In genomic region chr13:94029147-94029546, GRCm38 (mm10) we compare ENCODE assay signal across 28 mouse cellular contexts. TPM values are rescaled to one million over a fixed set of nuclear protein-coding genes. Genes with fewer than 3 reads are reported as not detected.
DNase-seq lines count a peak whose midpoint lies in the region; ATAC-seq lines count a peak whose summit lies in the region.
"Had no signal": no experiment of that assay in that cellular context is flagged by ENCODE, and none has a peak within 500 bp of the region (broad histone marks: within the 10 kb centered on the region; RNA-seq: fewer than 3 reads in every experiment).

No protein-coding gene starts in this region.

- H3K4me2 ChIP-seq in kidney, embryonic 15.5 days = no peak overlapping the region
- no peak overlapping the region for H3K4me2 ChIP-seq in limb, embryonic 15.5 days
- no peak overlapping the region for H3K4me2 ChIP-seq in embryonic facial prominence, embryonic 13.5 days
- H3K4me2 ChIP-seq: forebrain, embryonic 13.5 days; heart, embryonic 12.5 days; heart, embryonic 15.5 days; hindbrain, embryonic 13.5 days had no signal

- H3K27ac ChIP-seq in kidney, embryonic 15.5 days = peak overlapping the region; percentile 38; the same call in 1 of the 2 replicates
- H3K27ac ChIP-seq in limb, embryonic 15.5 days = peak overlapping the region; percentile 59
- H3K27ac ChIP-seq in limb, embryonic 10.5 days = no peak overlapping the region
- H3K27ac ChIP-seq in embryonic facial prominence, embryonic 13.5 days = peak overlapping the region; percentile 80
- H3K27ac ChIP-seq: forebrain, embryonic 10.5 days; forebrain, embryonic 13.5 days; heart, embryonic 15.5 days; hindbrain, embryonic 10.5 days; hindbrain, embryonic 13.5 days had no signal

- no peaks in the 10 kb centered on the region for H3K36me3 ChIP-seq in kidney, embryonic 15.5 days
- H3K36me3 ChIP-seq in limb, embryonic 15.5 days = no peaks in the 10 kb centered on the region
- H3K36me3 ChIP-seq in limb, embryonic 10.5 days = no peaks in the 10 kb centered on the region
- no peaks in the 10 kb centered on the region for H3K36me3 ChIP-seq in embryonic facial prominence, embryonic 13.5 days
- H3K36me3 ChIP-seq: forebrain, embryonic 10.5 days; heart, embryonic 12.5 days; heart, embryonic 15.5 days; hindbrain, embryonic 10.5 days; hindbrain, embryonic 13.5 days had no signal

- no peak; the same call in 1 of the 2 replicates for ATAC-seq in kidney, embryonic 15.5 days (replicated peaks; ENCODE audit: low FRiP score)
- no peak for ATAC-seq in limb, embryonic 15.5 days (ENCODE audit: insufficient number of reproducible peaks, low FRiP score, low TSS enrichment, low read depth)
- no peak for ATAC-seq in embryonic facial prominence, embryonic 13.5 days (ENCODE audit: insufficient number of reproducible peaks, insufficient read depth, low FRiP score, low TSS enrichment, low read depth)
- no peak for ATAC-seq in inflammation-experienced regulatory T-cells, adult 6 months
- ATAC-seq: CD4-positive, CD25-positive, alpha-beta regulatory T cell, adult 4 months; forebrain, embryonic 13.5 days; forebrain, embryonic 16.5 days; hindbrain, embryonic 16.5 days; intestine, embryonic 16.5 days had no signal

- 65% methylated on average over 10 of the region's 10 CpGs for WGBS in kidney, embryonic 15.5 days
- WGBS in limb, embryonic 15.5 days = 44% methylated on average over 10 of the region's 10 CpGs
- 89% methylated on average over 10 of the region's 10 CpGs for WGBS in limb, embryonic 10.5 days
- 40% methylated on average over 10 of the region's 10 CpGs for WGBS in embryonic facial prominence, embryonic 13.5 days

- H3K9ac ChIP-seq in kidney, embryonic 15.5 days = no peak overlapping the region
- no peak overlapping the region for H3K9ac ChIP-seq in limb, embryonic 15.5 days
- H3K9ac ChIP-seq in embryonic facial prominence, embryonic 13.5 days = no peak overlapping the region
- H3K9ac ChIP-seq: forebrain, embryonic 13.5 days; heart, embryonic 12.5 days; heart, embryonic 15.5 days; hindbrain, embryonic 13.5 days had no signal

- DNase-seq in kidney, adult 9 months = no peak
- DNase-seq in limb, embryonic 10.5 days (ENCODE audit: low spot score) = no peak
- no peak for DNase-seq in embryo, embryonic 9.5 days (ENCODE audit: extremely low spot score)
- DNase-seq: adrenal gland, adult 2 months; adrenal gland, postnatal 14 days; cerebellum, adult 11-12 months; cerebellum, adult 8-10 months; cerebellum, postnatal 10 days; cerebellum, postnatal 36 days; embryo, embryonic 11 days; gastrocnemius, postnatal 25 days; heart, adult 18-20 months; heart, postnatal 10 days; heart, postnatal 36 days had no signal

- H3K9me3 ChIP-seq in kidney, embryonic 15.5 days (replicated peaks) = no peaks in the 10 kb centered on the region
- no peaks in the 10 kb centered on the region for H3K9me3 ChIP-seq in limb, embryonic 15.5 days
- no peaks in the 10 kb centered on the region for H3K9me3 ChIP-seq in limb, embryonic 10.5 days (replicated peaks)
- H3K9me3 ChIP-seq in embryonic facial prominence, embryonic 13.5 days = no peaks in the 10 kb centered on the region
- H3K9me3 ChIP-seq: forebrain, embryonic 10.5 days; forebrain, embryonic 13.5 days; heart, embryonic 12.5 days; heart, embryonic 15.5 days; hindbrain, embryonic 10.5 days; hindbrain, embryonic 13.5 days had no signal

- H3K4me3 ChIP-seq in kidney, embryonic 15.5 days (replicated peaks) = no peak overlapping the region
- no peak overlapping the region for H3K4me3 ChIP-seq in limb, embryonic 15.5 days
- no peak overlapping the region for H3K4me3 ChIP-seq in limb, embryonic 10.5 days
- no peak overlapping the region for H3K4me3 ChIP-seq in embryonic facial prominence, embryonic 13.5 days
- H3K4me3 ChIP-seq: forebrain, embryonic 10.5 days; forebrain, embryonic 13.5 days; heart, embryonic 12.5 days; heart, embryonic 15.5 days; hindbrain, embryonic 10.5 days; hindbrain, embryonic 13.5 days had no signal

- H3K27me3 ChIP-seq in kidney, embryonic 15.5 days = no peaks in the 10 kb centered on the region
- no peaks in the 10 kb centered on the region for H3K27me3 ChIP-seq in limb, embryonic 15.5 days
- H3K27me3 ChIP-seq in limb, embryonic 10.5 days (ENCODE audit: low read depth, poor library complexity, severe bottlenecking) = no peaks in the 10 kb centered on the region
- H3K27me3 ChIP-seq in embryonic facial prominence, embryonic 13.5 days = no peaks in the 10 kb centered on the region
- H3K27me3 ChIP-seq: forebrain, embryonic 13.5 days; heart, embryonic 12.5 days; heart, embryonic 15.5 days; hindbrain, embryonic 13.5 days had no signal

- H3K4me1 ChIP-seq in kidney, embryonic 15.5 days = peaks cover 14% of the 10 kb centered on the region
- H3K4me1 ChIP-seq in limb, embryonic 15.5 days = peaks cover 16% of the 10 kb centered on the region
- peaks cover 24% of the 10 kb centered on the region for H3K4me1 ChIP-seq in limb, embryonic 10.5 days
- H3K4me1 ChIP-seq in embryonic facial prominence, embryonic 13.5 days = peaks cover 28% of the 10 kb centered on the region
- H3K4me1 ChIP-seq: forebrain, embryonic 13.5 days; heart, embryonic 12.5 days; heart, embryonic 15.5 days; hindbrain, embryonic 13.5 days had no signal

RNA-seq across cellular contexts. Expression of gene Lhfpl2, which starts 28.4 kb away (rescaled TPM):
- polyA plus RNA-seq in kidney, embryonic 15.5 days (2015; fragmentation: Nextera tagmentation; extraction: Ambion mirVana) = 87.7 and 89.1 TPM in 2 replicates
- 74.3 and 75.2 TPM in 2 replicates for polyA plus RNA-seq in limb, embryonic 15.5 days (2015; fragmentation: Nextera tagmentation; extraction: Ambion mirVana)
- polyA plus RNA-seq in limb, embryonic 10.5 days (2016; fragmentation: Nextera tagmentation; extraction: Ambion mirVana) = 33.7 and 44.0 TPM in 2 replicates
- 59.2 and 60.6 TPM in 2 replicates for polyA plus RNA-seq in embryonic facial prominence, embryonic 13.5 days (2015; fragmentation: Nextera tagmentation; extraction: Ambion mirVana)
- not detected for polyA plus RNA-seq in inflammation-experienced regulatory T-cells, adult 6 months (2017; shearing (Covaris generic))

Comparison
In these comparisons a context has a peak if more than half of its experiments do, and no peak if none do; other contexts are left out.
1. RNA of gene Lhfpl2, which starts 28.4 kb away (polyA plus RNA-seq): 87.7 to 89.1 TPM in kidney, embryonic 15.5 days, 74.3 to 75.2 TPM in limb, embryonic 15.5 days, 59.2 to 60.6 TPM in embryonic facial prominence, embryonic 13.5 days and 33.7 to 44.0 TPM in limb, embryonic 10.5 days; not detected in inflammation-experienced regulatory T-cells, adult 6 months; every median in the first group is over 10 times any median in the second.